Mouse (Mus musculus): ENCODE measurements around the gene Usp2.

- TF ChIP-seq POLR2A (IDR thresholded peaks at IDR 0.05; ENCODE audit: insufficient read depth, low read depth, low read length) (no peak), CTCF (IDR thresholded peaks at IDR 0.05) (no peak), EP300 (IDR thresholded peaks at IDR 0.05; ENCODE audit: insufficient read depth, low read depth, low read length) (no peak)
Observed at GRCm38 (mm10) chr9:44101490-44101889, 34.7 kb downstream of the Usp2 start, which contains the start of gene Mfrp.
